Mouse (Mus musculus) brown adipose tissue, adult 24 weeks (tissue): ENCODE results near the gene Cyp46a1. TPM values are rescaled to one million over a fixed set of nuclear protein-coding genes. Genes with fewer than 3 reads are reported as not detected.
A peak's percentile ranks its signal among the peaks of the same experiment; 100 is the strongest.

Source experiments
- H3K27ac ChIP-seq: fragments of 200-500 bp; replicated peaks from 2 replicates; pipeline ENCODE4 v1.5.1; 2012; ENCODE audit warnings: low read depth, mild to moderate bottlenecking, low read length
- H3K4me1 ChIP-seq: fragments of 200-500 bp; 2 replicates; pipeline ENCODE4 v1.6.1; 2012; ENCODE audit warnings: low read length, mixed read lengths; ENCODE audit not compliant: control insufficient read depth, insufficient read depth, insufficient read length
- H3K4me3 ChIP-seq: fragments of 200-500 bp; 2 replicates; pipeline ENCODE4 v1.5.1; 2012; ENCODE audit warnings: low read depth, mild to moderate bottlenecking, low read length, moderate library complexity; ENCODE audit not compliant: insufficient read depth
- polyA plus RNA-seq: library from polyadenylated mRNA; stranded (reverse); fragments of >200 nt; gene quantifications from 2 replicates; pipeline ENCODE4 v1.2.4, GENCODE M21; 2012; ENCODE audit not compliant: missing spikeins, insufficient read depth, insufficient read length

Cyp46a1 gene
- polyA plus RNA-seq, 1 experiment: not detected

- Histone ChIP-seq H3K4me3 (no peak overlapping the region), H3K27ac (no peak overlapping the region), H3K4me1 (peaks cover 29% of the 10 kb centered on the region)
Measured at GRCm38 (mm10) chr12:108365340-108365739, 31.2 kb downstream of the Cyp46a1 start.

GRCm38 (mm10) chr12:108365868-108366267 is 31.7 kb downstream of the Cyp46a1 start:
- H3K4me1 ChIP-seq: peaks cover 29% of the 10 kb centered on the region
- H3K4me3 ChIP-seq: no peak overlapping the region
- H3K27ac ChIP-seq: peak overlapping the region; percentile 7; the same call in 1 of the 2 replicates

- Histone ChIP-seq H3K27ac (peak overlapping the region; percentile 91), H3K4me1 (peaks cover 29% of the 10 kb centered on the region), H3K4me3 (no peak overlapping the region)
Measured at GRCm38 (mm10) chr12:108367909-108368308, 33.7 kb downstream of the Cyp46a1 start.

GRCm38 (mm10) chr12:108368921-108369320 is 34.7 kb downstream of the Cyp46a1 start:
- H3K27ac ChIP-seq: peak overlapping the region; percentile 91
- peaks cover 29% of the 10 kb centered on the region for H3K4me1 ChIP-seq
- no peak overlapping the region for H3K4me3 ChIP-seq

- Histone ChIP-seq H3K4me3 (peak within 1 kb of the TSS; percentile 57), H3K27ac (peak within 1 kb of the TSS; percentile 94), H3K4me1 (peaks cover 25% of the 10 kb centered on the region)
Measured at GRCm38 (mm10) chr12:108370596-108371428, 36.6 kb downstream of the Cyp46a1 start, which contains the start of gene Eml1. Eml1 (plus strand) TSS chr12:108370957.

GRCm38 (mm10) chr12:108371429-108371765 is 37.2 kb downstream of the Cyp46a1 start:
- Histone ChIP-seq H3K4me1 (peaks cover 22% of the 10 kb centered on the region), H3K27ac (peak overlapping the region; percentile 94), H3K4me3 (peak overlapping the region; percentile 57)

GRCm38 (mm10) chr12:108372241-108372640 is 38.1 kb downstream of the Cyp46a1 start:
- H3K27ac ChIP-seq: peak overlapping the region; percentile 94; the same call in 1 of the 2 replicates
- H3K4me1 ChIP-seq: peaks cover 22% of the 10 kb centered on the region
- H3K4me3 ChIP-seq: 0 out of 2 replicates have a peak overlapping the region, but pooled peaks have one; percentile 57

GRCm38 (mm10) chr12:108373611-108374010 is 39.4 kb downstream of the Cyp46a1 start:
- H3K4me1 ChIP-seq: peaks cover 10% of the 10 kb centered on the region
- H3K27ac ChIP-seq: no peak overlapping the region
- H3K4me3 ChIP-seq: no peak overlapping the region

GRCm38 (mm10) chr12:108374689-108375088 is 40.5 kb downstream of the Cyp46a1 start:
- no peak overlapping the region for H3K4me3 ChIP-seq
- H3K27ac ChIP-seq: no peak overlapping the region
- peaks cover 3% of the 10 kb centered on the region for H3K4me1 ChIP-seq

GRCm38 (mm10) chr12:108378379-108379133 is 44.4 kb downstream of the Cyp46a1 start:
- Histone ChIP-seq H3K4me3 (no peak overlapping the region), H3K27ac (no peak overlapping the region)

GRCm38 (mm10) chr12:108386476-108387232 is 52.5 kb downstream of the Cyp46a1 start:
- Histone ChIP-seq H3K4me1 (no peaks in the 10 kb centered on the region; the same call in 1 of the 2 replicates), H3K4me3 (no peak overlapping the region), H3K27ac (no peak overlapping the region)

More at GRCm38 (mm10) chr12:108378379-108379133, 44.4 kb downstream of the Cyp46a1 start:
- H3K4me1 ChIP-seq: no peaks in the 10 kb centered on the region

GRCm38 (mm10) chr12:108389718-108390117 is 55.5 kb downstream of the Cyp46a1 start:
- Histone ChIP-seq H3K4me1 (peaks cover 12% of the 10 kb centered on the region), H3K27ac (no peak overlapping the region), H3K4me3 (no peak overlapping the region)

- peaks cover 12% of the 10 kb centered on the region for H3K4me1 ChIP-seq
- no peak overlapping the region for H3K4me3 ChIP-seq
- H3K27ac ChIP-seq: no peak overlapping the region
Measured at GRCm38 (mm10) chr12:108392254-108393044, 58.3 kb downstream of the Cyp46a1 start.

- H3K4me1 ChIP-seq: peaks cover 12% of the 10 kb centered on the region
- H3K27ac ChIP-seq: 0 out of 2 replicates have a peak overlapping the region, but pooled peaks have one; percentile 5
- H3K4me3 ChIP-seq: no peak overlapping the region
Measured at GRCm38 (mm10) chr12:108393082-108393481, 58.9 kb downstream of the Cyp46a1 start.
